Mouse (Mus musculus): Measurements from ENCODE around the gene Lypd5.

DNA sequence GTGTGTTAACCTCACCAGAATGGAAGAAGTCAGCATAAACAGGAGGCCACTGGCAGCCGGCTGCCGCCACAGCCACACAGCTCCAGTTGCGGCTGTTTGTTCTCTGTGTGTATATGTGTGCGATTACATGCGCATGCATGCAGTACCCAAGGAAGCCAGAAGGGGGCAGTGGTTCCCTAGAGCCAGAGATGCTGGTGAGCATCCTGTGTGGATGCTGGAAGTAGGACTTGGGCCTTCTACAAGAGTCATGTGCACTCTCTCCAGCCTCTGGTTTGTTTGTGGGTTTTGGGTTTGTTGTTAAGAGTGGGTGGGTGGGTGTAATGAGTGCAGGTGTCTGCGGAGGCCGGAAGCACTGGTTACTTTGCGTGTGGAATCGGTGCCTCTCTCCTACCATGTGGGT is 53.9 kb downstream of the Lypd5 start:
- peak; percentile 51 for TF ChIP-seq CTCF (IDR thresholded peaks at IDR 0.05; ENCODE audit: low read depth, low read length)
- TF ChIP-seq POLR2A (IDR thresholded peaks at IDR 0.05; ENCODE audit: extremely low read depth, insufficient read depth, low read length), result no peak
